13 mouse cellular contexts compared by ENCODE assay signal in the genomic region with DNA sequence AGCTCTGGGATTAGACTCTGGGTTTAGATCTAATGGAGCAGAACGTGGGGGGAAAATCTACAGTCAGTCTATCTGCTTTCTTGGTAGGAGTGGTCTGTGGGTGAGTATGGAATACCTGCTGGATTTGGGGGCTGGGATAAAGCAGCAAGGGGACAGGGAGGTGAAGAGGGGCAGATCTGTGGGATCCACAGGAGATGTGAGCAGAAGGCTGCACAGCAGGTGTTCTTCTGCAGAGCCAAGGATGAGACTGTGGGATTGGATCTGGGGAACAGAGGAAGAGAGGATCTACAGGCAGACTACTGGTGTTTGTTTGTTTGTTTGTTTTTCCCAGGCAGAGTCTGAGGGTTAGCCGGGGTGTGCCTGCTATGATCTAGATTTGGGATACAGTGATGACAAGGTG.
"Had no signal": no experiment of that assay in that cellular context is flagged by ENCODE, and none has a peak within 500 bp of the region (broad histone marks: within the 10 kb centered on the region; RNA-seq: fewer than 3 reads in every experiment).

No protein-coding gene starts in this region.

- DNase-seq: kidney, postnatal 10 days; kidney, postnatal 4 days; lung, embryonic 14.5 days; lung, postnatal 10 days; thymus, adult 2 months; thymus, postnatal 25 days had no signal

- H3K27me3 ChIP-seq: limb, embryonic 15.5 days; liver, embryonic 12.5 days; midbrain, embryonic 12.5 days; neural tube, embryonic 15.5 days; stomach, embryonic 15.5 days had no signal

- H3K27ac ChIP-seq: layer of hippocampus, adult 2 months; limb, embryonic 15.5 days; liver, embryonic 12.5 days; midbrain, embryonic 12.5 days; neural tube, embryonic 15.5 days; stomach, embryonic 15.5 days had no signal

- H3K4me3 ChIP-seq: layer of hippocampus, adult 2 months; limb, embryonic 15.5 days; liver, embryonic 12.5 days; midbrain, embryonic 12.5 days; myocyte; neural tube, embryonic 15.5 days; stomach, embryonic 15.5 days had no signal

- ATAC-seq: liver, embryonic 12.5 days had no signal

- H3K4me1 ChIP-seq: limb, embryonic 15.5 days; liver, embryonic 12.5 days; midbrain, embryonic 12.5 days; neural tube, embryonic 15.5 days; stomach, embryonic 15.5 days had no signal
